Mouse (Mus musculus): ENCODE results near the gene Nr2f1.
"Not testable (repeated sequence)": the region's sequence is repeated elsewhere in the genome, so short reads cannot be mapped to it uniquely, and the experiment has no call there.

Gene Nr2f1

GRCm38 (mm10) chr13:78199642-78200160 lies at the start of gene Nr2f1:
TSS of gene Nr2f1 (minus strand) at chr13:78199757.
- DNase-seq (ENCODE audit: low read depth, low spot score), result no peak

GRCm38 (mm10) chr13:78221680-78222079 lies 22.1 kb upstream of the Nr2f1 start:
- no peak for DNase-seq (ENCODE audit: low read depth, low spot score)

GRCm38 (mm10) chr13:78220238-78220637 lies 20.7 kb upstream of the Nr2f1 start:
- DNase-seq (ENCODE audit: low read depth, low spot score), result not testable (repeated sequence)

- DNase-seq (ENCODE audit: low read depth, low spot score), result no peak
Observed at GRCm38 (mm10) chr13:78215223-78215622, 15.7 kb upstream of the Nr2f1 start.

- no peak for DNase-seq (ENCODE audit: low read depth, low spot score)
Observed at GRCm38 (mm10) chr13:78213155-78213554, 13.6 kb upstream of the Nr2f1 start.

GRCm38 (mm10) chr13:78212111-78212510 lies 12.6 kb upstream of the Nr2f1 start:
- DNase-seq (ENCODE audit: low read depth, low spot score), result no peak

GRCm38 (mm10) chr13:78211231-78212010 lies 11.9 kb upstream of the Nr2f1 start:
- DNase-seq (ENCODE audit: low read depth, low spot score), result no peak

GRCm38 (mm10) chr13:78210748-78211089 lies 11.2 kb upstream of the Nr2f1 start:
- no peak for DNase-seq (ENCODE audit: low read depth, low spot score)

GRCm38 (mm10) chr13:78210029-78210747 lies 10.6 kb upstream of the Nr2f1 start:
- no peak for DNase-seq (ENCODE audit: low read depth, low spot score)

GRCm38 (mm10) chr13:78209611-78210028 lies 10.1 kb upstream of the Nr2f1 start:
- DNase-seq (ENCODE audit: low read depth, low spot score), result no peak

- DNase-seq (ENCODE audit: low read depth, low spot score), result no peak
Observed at GRCm38 (mm10) chr13:78208689-78209410, 9.3 kb upstream of the Nr2f1 start.

- DNase-seq (ENCODE audit: low read depth, low spot score), result no peak
Observed at GRCm38 (mm10) chr13:78207796-78208645, 8.5 kb upstream of the Nr2f1 start.

- no peak for DNase-seq (ENCODE audit: low read depth, low spot score)
Observed at GRCm38 (mm10) chr13:78206891-78207430, 7.4 kb upstream of the Nr2f1 start.

GRCm38 (mm10) chr13:78205426-78205825 lies 5.9 kb upstream of the Nr2f1 start:
- no peak for DNase-seq (ENCODE audit: low read depth, low spot score)

- no peak for DNase-seq (ENCODE audit: low read depth, low spot score)
Observed at GRCm38 (mm10) chr13:78203348-78204061, 3.9 kb upstream of the Nr2f1 start.

GRCm38 (mm10) chr13:78202574-78203347 lies 3.2 kb upstream of the Nr2f1 start:
- DNase-seq (ENCODE audit: low read depth, low spot score), result peak; percentile 16

- no peak for DNase-seq (ENCODE audit: low read depth, low spot score)
Observed at GRCm38 (mm10) chr13:78201871-78202565, 2.5 kb upstream of the Nr2f1 start.

GRCm38 (mm10) chr13:78200991-78201870 lies 1.7 kb upstream of the Nr2f1 start:
- DNase-seq (ENCODE audit: low read depth, low spot score), result peak; percentile 69

All from CD4-positive, CD25-positive, alpha-beta regulatory T cell, adult 2 months (primary cell).